Mouse (Mus musculus) ovary, adult 18-20 months (tissue): ENCODE measurements around the gene Tagap.

Source experiments
- DNase-seq: peaks from one replicate; pipeline ENCODE4 v3.0.0; 2022; ENCODE audit warnings: low spot score, mixed read lengths

Tagap gene

DNA sequence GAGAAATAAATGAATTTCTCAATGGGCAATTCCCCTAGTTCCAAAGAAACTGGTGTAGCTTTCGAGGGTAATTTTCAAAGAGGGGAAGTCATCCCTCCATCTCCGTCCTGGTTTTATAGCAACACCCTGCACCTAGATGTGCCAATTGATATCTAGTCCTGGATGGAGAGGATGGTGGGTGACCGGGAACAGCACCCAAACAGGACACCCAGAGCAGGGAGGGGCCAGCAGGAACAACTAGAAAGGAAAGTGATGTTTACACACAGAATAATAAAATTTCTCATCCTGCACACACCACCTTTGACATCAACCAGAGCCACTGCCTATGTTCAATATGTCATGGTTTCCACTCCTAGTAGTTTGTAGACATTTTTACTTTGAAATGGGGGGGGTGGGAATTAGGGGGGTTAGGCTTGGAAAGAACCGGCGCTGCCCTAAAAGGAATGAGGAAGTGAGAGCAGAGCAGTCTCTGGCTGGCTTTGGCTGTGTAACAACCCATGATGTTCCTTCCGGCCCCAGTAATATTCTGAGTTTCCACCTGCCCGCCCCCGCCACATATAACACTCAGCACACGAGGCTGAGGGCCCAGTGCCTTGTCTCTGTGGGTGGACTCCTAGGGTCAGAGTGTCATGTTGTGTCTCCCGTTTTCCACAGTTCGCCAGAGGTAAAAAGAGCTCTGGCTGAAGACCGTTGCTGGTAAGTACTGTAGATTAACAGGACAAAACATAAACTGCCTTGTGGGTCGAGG, at the start of gene Tagap:
TSS of gene Tagap (plus strand) at position 588 of the 748 bp plus-strand sequence.
- DNase-seq = no peak

DNA sequence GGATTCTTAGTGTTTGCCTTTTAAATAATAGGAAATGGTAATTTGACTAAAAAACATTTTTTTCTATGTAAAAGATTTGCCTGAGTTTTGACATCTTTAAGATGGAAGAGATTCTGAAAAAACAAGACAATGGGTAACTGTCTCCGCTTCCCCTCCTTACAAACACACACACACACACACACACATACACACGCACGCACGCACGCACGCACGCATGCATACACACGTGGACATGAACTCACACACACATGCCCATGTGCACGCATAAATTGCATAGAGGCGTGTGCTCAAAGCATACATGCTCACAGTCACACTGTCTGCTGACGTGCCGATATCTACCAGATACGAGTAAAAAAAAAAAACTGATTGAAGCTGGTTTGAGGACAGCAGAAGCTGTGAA, 49.3 kb upstream of the Tagap start:
- no peak for DNase-seq

DNA sequence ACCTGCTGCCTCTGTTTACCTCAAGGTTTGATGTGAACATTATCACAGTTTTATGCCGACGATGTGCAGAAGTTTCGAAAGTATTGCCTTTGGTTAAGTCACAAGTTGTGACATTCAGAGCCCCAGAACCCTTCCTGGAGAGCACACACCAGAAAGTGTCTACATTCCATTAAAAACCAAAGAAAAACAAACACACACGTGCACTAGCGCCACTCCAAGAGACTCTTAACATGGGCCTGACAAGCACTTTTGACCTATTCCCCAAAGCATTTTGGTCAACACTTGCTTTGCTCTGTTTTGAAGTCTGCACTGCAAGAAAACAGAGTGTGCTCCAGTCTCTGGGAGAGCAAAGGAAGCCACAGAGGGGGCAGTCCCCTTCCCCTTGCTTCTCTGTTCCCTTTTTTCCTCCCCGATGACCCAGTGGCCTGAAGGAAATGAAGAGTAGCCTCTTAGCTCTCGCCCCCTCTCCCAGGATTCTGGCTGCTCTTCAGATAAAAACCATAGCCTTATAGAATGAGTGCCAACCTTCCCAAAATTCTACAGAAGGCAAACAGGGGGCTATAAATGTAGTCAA, 48.5 kb upstream of the Tagap start:
- DNase-seq = no peak

DNA sequence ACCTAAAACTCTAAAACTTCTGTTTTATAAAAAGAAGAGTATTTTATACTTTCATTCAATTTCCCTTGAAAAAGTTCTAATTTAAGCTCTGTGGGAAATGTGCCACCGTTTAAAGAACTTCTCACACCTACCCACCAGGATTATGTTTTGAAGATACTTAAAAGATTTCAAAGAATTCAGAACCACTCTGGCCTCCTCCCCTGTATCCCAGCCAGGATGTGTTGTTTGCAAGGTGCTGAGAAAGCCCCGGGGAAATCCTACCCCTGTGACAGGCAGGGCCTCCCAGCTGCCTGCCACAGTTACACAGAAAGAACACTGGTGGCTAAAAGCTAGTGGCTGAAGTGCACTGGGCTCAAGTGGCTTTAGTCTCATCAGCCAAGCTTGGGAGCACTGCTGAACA, 47.9 kb upstream of the Tagap start:
- no peak for DNase-seq

DNA sequence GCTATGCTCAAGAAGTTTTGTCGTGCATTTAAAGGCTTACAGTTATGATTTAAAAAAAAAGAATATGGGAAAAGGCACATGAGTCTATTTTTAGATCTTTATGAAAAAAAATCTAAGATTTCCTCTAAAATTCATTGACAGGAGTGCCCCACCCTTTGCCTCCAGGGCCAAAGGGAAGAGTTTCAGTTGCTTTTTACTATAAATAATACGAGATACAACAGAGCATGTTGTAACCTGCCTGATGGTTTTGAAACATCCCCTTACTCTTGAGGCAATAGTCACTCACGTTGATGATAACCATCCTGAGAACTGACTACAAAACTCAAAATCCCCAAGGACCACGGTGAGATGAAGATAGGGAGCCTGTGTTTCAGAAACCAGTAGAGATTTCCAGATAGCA, 46.3 kb upstream of the Tagap start:
- no peak for DNase-seq

DNA sequence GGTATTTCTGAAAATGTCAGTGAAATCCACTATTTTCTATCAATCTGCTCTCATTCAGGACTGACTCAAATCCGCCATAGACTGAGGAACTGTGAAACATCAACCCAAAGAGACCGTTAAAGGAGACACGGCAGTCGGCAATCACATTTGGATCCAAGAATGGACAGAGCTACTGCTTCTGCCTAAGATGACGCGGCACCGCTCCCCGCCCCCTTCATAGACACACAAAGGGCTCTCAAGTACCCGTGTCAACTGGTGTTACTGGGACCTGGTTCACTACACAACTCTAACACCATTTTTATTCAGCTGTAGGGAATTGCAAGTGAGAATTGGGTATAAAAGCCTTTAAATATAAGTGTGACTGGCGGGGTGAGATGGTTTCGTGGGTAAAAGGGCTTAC, 42.7 kb upstream of the Tagap start:
- no peak for DNase-seq

DNA sequence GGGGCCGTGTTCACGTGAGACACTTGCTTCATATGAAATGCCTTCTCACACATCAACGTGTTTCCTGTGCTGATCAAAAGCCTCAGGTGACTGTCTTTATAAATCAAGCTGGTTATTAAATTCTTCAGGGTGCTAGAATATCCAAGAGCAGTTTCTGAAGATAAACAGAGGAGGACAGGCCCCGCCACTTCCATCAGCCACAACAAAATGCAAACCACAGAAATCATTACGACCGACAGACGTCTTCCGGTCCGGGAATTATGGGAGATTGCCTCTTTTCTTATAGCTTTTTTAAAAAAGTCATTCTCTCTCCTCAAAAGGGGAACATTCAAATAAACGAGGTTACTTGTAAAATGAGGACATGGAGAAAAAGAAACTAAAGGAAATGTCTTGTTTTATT, 41.2 kb upstream of the Tagap start:
- no peak for DNase-seq

DNA sequence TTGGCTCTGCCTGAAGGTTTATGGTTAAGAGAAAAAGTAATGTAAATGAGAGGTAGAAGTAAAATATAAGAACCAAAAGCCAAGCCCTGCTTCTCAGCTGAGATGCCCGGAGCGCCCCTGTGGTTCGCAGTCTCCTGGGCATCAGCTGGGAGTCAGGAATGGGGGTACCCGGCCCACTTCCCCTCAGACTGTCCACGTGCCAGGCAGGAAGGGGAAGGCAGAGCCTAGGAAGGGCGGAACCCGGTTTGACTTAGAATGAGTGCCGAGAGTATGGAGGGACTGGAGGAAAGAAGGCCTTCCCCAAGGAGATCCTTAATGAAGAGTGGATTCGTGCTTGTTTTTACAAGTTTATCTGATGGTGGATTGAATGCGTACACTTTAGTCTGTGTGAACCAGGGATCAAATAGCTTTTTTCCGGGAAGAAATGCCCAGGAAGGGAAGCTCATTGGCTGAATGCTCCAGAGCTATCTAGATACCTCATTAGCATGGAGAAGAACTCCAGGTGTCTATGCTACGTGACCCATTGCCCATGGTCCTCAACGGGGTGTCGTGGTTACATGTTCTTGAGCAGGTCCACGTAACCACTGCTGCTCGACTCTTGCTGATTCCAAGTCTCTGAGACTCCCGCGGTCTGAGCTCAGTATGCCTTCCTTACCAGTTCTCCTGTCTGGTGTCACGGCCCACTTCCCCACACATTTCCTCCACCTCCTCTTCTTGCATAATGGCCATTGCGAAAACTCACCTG, 38.6 kb upstream of the Tagap start:
- no peak for DNase-seq

DNA sequence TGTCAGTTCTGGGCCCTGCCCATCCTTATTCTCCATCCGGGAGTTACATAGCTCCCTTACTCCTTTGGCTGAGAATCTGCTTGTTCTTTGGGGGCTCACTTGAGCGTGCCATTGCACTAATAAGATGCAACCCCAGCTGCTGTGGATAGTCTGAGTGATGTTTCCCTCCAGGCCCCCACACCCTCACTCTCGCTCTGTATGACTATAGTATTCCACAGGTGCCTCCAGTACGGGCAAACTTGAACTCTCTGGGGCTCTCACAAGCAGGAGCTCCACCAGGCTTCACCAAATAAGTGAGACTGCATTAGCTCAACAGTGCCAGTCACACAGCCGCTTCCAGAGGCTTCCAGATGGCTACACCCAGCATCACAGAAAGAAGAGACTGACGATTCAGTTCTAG, 37.5 kb upstream of the Tagap start:
- DNase-seq = no peak

DNA sequence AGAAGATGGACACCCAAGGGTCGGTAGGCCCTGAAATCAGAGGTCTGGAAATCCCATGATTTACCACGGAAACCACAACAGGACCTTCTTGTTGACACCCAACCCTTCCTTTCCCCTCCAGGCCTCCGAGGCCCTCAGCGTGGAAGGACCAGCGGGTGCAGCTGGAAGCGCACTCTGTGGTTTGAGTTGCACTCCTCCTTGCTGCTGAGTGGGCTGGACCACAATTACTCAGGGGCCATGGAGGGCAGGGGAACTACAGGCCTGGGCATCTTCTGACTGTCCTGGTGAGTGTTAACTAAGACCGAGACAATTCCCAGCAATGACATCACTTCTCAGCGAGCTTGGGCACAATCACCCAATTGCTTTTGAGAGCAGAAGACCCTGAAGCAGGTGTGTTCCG, 36.8 kb upstream of the Tagap start:
- DNase-seq = no peak

DNA sequence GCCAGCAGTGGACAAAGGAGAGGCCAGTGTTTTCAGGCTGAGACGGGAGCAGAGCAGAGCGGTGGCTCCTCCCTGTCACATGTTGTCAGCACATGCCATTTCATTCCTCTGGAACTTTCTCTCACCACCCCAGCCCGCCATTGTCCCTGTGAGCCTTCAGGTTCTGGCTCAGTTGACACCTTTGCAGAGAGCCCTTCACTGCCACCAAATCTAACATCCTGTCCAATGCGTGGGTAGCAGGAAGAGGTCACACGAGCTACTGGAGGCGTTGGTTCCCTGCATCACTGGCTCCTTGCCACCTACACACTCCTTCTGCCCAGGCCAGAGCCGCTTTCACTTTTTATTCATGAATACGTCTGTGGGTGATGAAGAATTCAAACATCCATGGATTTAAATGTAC, 33.1 kb upstream of the Tagap start:
- DNase-seq = no peak

DNA sequence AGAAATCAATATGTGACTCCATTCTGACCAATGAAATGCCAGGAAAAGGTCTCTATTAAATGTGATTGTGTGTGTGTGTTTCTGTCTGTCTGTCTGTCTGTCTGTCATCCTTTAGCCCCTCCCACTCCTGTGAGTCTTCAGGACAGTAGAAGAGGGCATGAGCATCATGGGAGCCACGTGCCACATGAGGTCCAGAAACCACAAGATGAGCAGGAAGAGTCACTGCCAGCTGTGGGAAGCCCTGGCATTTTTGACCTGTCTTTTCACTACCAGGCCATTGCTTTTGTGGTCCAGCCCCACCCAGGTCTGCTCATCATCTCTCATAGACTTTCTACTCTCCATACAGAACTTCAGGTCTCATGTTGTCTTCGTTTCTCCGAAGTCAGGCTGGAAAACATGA, 31.7 kb upstream of the Tagap start:
- DNase-seq = no peak

DNA sequence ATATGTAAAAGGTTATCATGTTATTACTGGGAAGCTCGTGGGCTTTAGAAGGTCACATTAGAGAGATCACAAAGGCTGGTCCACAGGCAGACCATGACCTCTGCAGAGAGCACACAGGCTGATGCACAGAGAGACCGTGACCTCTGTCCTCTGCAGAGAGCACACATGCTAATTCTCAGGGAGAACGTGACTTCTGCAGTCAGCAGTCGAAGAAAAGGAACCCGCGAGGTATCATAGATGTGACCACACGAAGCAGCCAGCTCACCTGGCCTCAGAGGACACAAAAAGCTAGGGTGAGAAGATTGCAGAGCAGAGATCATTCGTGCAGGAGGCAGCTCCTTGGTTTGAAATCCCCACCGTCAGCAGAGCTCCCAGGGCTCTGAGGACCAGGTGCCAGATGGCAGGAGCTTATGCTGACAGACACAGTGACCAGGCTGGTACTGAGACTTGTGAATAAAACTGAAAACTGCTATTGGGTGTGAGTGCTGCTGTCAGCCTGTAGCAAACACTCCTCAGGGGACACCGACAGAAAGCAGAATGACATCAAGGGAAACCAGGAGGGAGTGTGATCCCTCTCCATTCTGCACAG, 29.7 kb upstream of the Tagap start:
- no peak for DNase-seq

DNA sequence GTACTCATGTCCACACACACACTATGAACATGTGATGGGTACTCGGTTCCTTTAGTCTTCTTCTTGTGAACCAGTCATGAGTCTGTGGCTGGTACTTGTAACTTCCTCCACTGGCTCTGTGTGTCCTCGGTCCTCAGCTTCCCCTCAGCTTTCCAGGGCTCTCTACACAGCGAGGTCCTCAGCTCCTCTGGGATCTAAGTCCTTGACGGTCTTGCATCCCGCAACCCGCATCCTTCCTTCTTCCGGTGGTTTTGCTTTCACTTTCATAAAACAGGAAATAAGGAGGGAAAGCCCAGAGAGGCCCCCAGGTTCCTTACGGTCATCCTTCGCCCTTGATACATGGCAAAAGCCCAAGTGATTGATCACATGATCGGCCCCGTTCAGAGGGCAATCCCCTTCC, 28.7 kb upstream of the Tagap start:
- DNase-seq = no peak

DNA sequence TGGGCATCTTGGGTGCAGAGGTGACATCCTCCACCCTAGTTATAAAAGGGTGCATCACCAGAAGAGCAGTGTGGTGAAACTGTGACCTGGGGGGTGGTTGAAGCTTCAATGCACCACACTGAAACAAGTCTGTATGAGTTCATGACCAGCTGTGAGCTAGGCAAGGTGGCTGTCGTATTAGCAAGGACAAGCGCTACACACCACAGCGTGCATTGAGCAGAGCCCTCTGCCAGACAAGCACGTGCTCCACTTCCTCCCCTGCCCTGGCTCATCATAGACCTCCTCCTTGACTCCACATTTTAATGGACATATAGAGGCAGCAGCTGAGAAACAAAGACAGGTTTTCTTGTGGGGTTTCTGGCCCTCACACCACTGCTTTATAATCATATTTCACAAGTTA, 28.0 kb upstream of the Tagap start:
- DNase-seq = no peak

DNA sequence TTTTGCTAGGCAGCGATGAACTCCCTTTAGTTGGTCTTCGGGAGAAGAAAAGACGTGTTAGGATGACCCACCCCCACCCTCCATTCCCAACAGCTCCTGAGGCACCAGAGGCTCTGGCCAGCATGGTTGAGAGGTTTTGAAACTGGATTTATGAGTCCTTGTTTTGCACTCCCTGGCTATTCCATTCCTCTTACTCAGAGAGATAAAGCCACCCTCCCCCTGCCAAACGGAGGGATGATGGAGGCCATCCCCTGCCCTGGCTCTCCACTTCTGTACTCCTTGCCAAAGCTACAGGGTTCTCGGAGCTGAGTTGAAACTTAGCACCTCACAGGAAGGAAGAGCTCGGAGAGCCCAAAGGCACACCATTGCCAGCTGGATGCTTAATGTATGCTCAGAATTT, 26.6 kb upstream of the Tagap start:
- DNase-seq = peak; percentile 61

DNA sequence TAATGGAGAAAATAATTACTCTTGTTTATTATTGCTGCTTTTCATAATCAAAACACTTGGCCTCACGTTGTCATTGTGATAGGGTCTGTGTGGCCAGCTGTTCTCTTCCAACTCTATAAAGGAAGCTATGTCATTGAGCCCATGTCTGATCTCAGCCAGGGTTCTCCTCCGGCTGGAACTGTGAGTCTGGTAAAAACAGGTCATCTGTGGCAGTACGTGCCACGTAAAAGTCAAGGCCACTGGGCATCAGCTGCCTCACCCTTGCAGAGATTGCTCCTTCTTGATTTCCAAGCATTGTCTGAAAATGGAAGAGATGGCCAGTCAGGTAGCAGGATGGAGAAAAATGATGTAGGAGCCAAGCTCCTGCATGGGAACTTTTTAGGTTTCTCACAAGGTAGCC, 25.8 kb upstream of the Tagap start:
- DNase-seq = no peak

DNA sequence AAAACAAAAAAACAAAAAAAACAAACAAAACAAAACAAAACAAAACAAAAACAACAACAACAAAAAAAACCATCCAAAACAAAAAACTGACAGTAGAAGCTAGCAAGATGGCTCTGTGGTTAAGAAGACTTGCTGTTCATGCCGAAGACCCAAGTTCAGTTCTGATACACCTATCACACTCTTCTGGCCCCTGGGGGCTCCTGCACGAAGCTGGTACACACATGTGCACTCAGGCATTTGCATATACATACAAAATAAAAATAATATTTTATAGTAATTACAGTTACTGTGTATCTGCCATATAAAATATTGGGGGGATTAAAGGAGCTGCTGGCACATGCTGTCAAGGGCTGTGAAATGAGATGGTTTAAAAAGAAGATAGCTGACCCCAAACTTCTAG, 24.3 kb upstream of the Tagap start:
- no peak for DNase-seq

DNA sequence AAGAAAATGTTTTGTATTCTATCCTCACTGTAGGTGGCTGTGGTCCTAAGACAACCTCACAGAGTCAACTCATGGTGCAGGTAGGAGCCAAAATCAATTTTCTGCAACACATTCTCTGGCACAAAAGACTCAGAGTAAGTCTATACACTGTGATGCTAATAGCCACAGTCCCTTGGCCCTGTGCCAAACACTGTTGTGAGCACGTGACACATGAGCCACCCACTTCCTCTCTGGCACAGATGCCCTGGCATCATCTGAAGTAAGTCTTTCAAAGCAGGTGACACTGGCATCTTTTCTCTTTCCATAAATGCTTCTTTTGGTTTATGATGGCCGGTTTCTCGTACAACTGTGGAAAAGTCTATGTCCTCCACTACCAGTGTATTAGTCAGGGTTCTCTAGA, 23.4 kb upstream of the Tagap start:
- DNase-seq = no peak

DNA sequence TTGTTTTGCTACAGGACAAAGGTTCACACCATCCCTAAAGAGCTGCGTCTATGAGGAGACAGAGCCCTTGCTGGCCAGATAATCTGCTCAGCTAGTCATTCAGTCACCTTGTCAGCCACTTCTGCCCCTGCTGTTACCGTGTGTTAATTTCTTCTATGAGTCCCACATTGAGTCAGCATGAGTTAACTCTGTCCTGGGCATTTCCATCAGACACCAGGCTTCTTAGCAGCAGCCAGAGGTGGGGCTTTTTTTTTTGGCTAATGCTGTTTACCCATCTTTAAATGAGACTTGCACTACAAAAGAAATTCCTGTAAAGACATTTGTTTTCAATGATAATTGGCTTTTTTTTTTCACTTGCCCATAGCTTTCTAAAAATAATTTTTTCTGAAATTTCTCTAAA, 20.8 kb upstream of the Tagap start:
- DNase-seq = no peak

DNA sequence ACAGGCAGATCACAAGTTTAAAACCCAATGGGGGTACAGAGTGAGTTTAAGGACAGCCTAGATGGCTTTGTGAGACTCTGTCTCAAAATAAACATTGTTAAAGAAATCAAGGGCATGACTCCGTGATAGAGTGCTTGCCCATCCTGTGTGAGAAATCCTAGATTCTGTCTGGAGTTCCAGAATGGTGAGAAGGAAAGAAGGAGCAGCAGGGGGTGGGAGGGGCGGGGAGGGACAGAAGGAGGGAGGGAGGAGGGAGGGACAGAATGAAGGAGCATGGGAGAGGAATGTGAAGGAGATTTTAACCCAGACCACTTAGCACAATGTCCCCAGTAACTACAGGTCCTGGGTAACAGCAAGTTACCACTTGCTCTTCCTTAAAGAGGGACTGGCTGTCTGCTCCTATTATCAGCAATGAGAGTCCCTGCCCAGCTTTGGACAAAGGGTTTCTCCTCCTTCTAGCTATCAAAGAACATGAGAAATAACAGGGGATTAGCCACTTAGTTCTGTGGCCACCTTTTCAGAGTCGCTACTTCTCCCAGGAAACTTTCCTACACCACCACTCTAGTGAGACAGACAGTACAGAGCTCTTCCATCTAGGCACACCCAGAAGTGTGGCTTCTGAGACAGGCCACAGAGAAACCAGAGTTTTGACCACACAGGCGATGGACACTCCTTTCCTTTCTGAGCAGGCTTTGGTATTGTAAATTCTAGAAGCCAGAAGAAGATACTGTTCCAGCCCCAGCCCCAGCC, 19.7 kb upstream of the Tagap start:
- no peak for DNase-seq

DNA sequence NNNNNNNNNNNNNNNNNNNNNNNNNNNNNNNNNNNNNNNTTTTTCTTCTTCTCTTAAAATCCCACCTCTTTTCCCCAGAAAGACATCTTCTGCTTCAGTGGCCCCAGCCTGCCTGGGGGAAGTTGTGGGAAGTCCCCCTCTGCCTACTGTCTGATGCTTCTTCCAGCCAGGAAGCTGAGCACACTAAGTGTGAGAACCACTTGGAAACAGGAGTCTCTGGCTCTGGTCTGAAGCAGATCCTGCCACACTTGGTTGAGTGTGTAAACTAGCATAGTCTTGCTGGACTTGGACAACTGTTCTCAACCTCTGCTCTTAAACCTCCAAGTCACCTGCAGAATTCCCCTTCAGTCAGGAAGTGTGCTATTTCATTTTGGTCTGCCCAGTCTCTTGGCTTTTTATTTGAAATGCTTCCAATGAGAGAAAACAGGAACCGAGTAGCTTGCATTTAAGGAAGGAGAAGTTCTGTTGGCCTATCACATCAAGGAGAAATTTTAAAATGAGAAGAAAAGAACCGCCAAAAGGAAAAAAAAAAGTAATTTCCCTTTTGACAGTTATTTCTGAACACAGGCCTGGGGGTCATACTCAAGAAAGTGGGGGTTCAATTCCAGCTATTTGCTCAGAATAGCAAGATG, 11.1 kb upstream of the Tagap start:
- DNase-seq = no peak
